Comparison of ENCODE assay signal across 23 mouse cellular contexts in the genomic region with DNA sequence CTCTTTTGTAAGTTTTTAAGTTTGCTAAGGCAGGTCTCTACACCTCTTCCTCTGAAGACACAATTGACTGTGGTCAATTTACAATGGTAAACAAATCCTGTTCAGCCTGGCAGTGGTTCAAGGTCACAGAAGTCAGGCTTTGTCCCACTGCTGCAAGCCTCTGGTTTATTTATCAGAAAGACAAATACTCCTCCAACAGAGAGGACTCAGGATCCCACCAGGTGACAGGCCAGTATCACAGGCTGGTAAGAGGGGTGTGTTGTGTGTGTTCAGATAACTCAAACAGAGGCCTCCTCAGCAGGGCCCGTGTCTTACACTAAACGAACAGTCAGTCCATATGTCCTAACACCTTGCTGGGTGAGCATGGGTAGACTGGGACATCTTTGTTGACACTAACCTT. TPM values are rescaled to one million over a fixed set of nuclear protein-coding genes. Genes with fewer than 3 reads are reported as not detected.
DNase-seq lines count a peak whose midpoint lies in the region; ATAC-seq and TF ChIP-seq lines count a peak whose summit lies in the region.
"Had no signal": no experiment of that assay in that cellular context is flagged by ENCODE, and none has a peak within 500 bp of the region (broad histone marks: within the 10 kb centered on the region; RNA-seq: fewer than 3 reads in every experiment).

No protein-coding gene starts in this region.

- 66% methylated on average over 2 of the region's 2 CpGs for WGBS in heart, embryonic 13.5 days
- 68% methylated on average over 2 of the region's 2 CpGs for WGBS in liver, embryonic 16.5 days (ENCODE audit: insufficient replicate concordance)

- no peak overlapping the region for H3K4me2 ChIP-seq in heart, embryonic 13.5 days
- H3K4me2 ChIP-seq in liver, embryonic 16.5 days (ENCODE audit: low read depth, low read length) = no peak overlapping the region
- H3K4me2 ChIP-seq: embryonic facial prominence, embryonic 12.5 days; hindbrain, embryonic 14.5 days; midbrain, embryonic 11.5 days; neural tube, embryonic 15.5 days had no signal

- peak overlapping the region; percentile 28; the same call in 1 of the 2 replicates for H3K27ac ChIP-seq in heart, embryonic 13.5 days (replicated peaks)
- H3K27ac ChIP-seq in liver, embryonic 16.5 days (ENCODE audit: low read length) = peak overlapping the region; percentile 64
- H3K27ac ChIP-seq: embryonic facial prominence, embryonic 12.5 days; hindbrain, embryonic 14.5 days; limb, embryonic 10.5 days; neural tube, embryonic 15.5 days had no signal

- DNase-seq in heart, postnatal 4 days = no peak
- peak; percentile 91 for DNase-seq in ES-CJ7 (ENCODE audit: low read depth, low spot score)
- DNase-seq in spleen, postnatal 36 days (ENCODE audit: low spot score in 2 of 2) = no peak
- no peak for DNase-seq in urinary bladder, postnatal 4 days (ENCODE audit: low spot score in 2 of 2)
- DNase-seq: B cell, adult 2 months; cerebellum, adult 2 months; cerebellum, postnatal 25 days; forebrain, postnatal 0 days; heart, postnatal 36 days; kidney, adult 8-10 months; kidney, postnatal 14 days; lung, postnatal 14 days; right cerebral cortex, adult 18-20 months had no signal

- H3K9ac ChIP-seq in heart, embryonic 13.5 days = no peak overlapping the region
- H3K9ac ChIP-seq in liver, embryonic 16.5 days (ENCODE audit: low read depth, low read length) = no peak overlapping the region
- H3K9ac ChIP-seq: embryonic facial prominence, embryonic 12.5 days; forebrain, postnatal 0 days; hindbrain, embryonic 14.5 days; neural tube, embryonic 15.5 days had no signal

- H3K36me3 ChIP-seq in heart, embryonic 13.5 days = peaks cover 100% of the 10 kb centered on the region
- peaks cover 100% of the 10 kb centered on the region for H3K36me3 ChIP-seq in E14TG2a.4 (ENCODE audit: insufficient read depth, low read length)
- H3K36me3 ChIP-seq in liver, embryonic 16.5 days (ENCODE audit: control insufficient read depth, insufficient read depth) = peaks cover 100% of the 10 kb centered on the region

- H3K27me3 ChIP-seq in heart, embryonic 13.5 days (replicated peaks) = no peaks in the 10 kb centered on the region
- no peaks in the 10 kb centered on the region for H3K27me3 ChIP-seq in E14TG2a.4 (ENCODE audit: insufficient read depth, low read length)
- H3K27me3 ChIP-seq in liver, embryonic 16.5 days (ENCODE audit: control insufficient read depth, insufficient read depth, low read depth, low read length) = no peaks in the 10 kb centered on the region
- H3K27me3 ChIP-seq: CH12.LX; embryonic facial prominence, embryonic 12.5 days; neural tube, embryonic 15.5 days had no signal

- no peaks in the 10 kb centered on the region for H3K9me3 ChIP-seq in heart, embryonic 13.5 days
- no peaks in the 10 kb centered on the region for H3K9me3 ChIP-seq in E14TG2a.4 (ENCODE audit: low read length)
- H3K9me3 ChIP-seq in liver, embryonic 16.5 days (replicated peaks; ENCODE audit: control insufficient read depth, low read length) = no peaks in the 10 kb centered on the region
- H3K9me3 ChIP-seq: embryonic facial prominence, embryonic 12.5 days; limb, embryonic 10.5 days; neural tube, embryonic 15.5 days had no signal

- no peak overlapping the region for H3K4me3 ChIP-seq in heart, embryonic 13.5 days
- peak overlapping the region; percentile 56; the same call in 1 of the 2 replicates for H3K4me3 ChIP-seq in E14TG2a.4 (replicated peaks; ENCODE audit: low read length)
- no peak overlapping the region for H3K4me3 ChIP-seq in liver, embryonic 16.5 days (ENCODE audit: low read depth, low read length)
- H3K4me3 ChIP-seq: embryonic facial prominence, embryonic 12.5 days; limb, embryonic 10.5 days; neural tube, embryonic 15.5 days had no signal

- no peak for ATAC-seq in heart, embryonic 13.5 days (ENCODE audit: extremely low read depth, insufficient number of reproducible peaks, low FRiP score, low TSS enrichment)
- ATAC-seq in liver, embryonic 16.5 days (ENCODE audit: low read depth) = peak; percentile 78
- ATAC-seq: forebrain, postnatal 0 days; inflammation-experienced regulatory T-cells, adult 6 months had no signal

- no peak for TF ChIP-seq CTCF in E14TG2a.4 (conservative IDR thresholded peaks at IDR 0.05; ENCODE audit: low read length)

- H3K4me1 ChIP-seq in heart, embryonic 13.5 days = peaks cover 17% of the 10 kb centered on the region
- H3K4me1 ChIP-seq in E14TG2a.4 (replicated peaks; ENCODE audit: low read depth, low read length) = peaks cover 98% of the 10 kb centered on the region
- H3K4me1 ChIP-seq in liver, embryonic 16.5 days (ENCODE audit: control insufficient read depth, low read depth, low read length) = peaks cover 14% of the 10 kb centered on the region

RNA-seq across cellular contexts. Expression of gene Gapdh, which starts 6.2 kb away (rescaled TPM):
- 4,266 and 4,534 TPM in 2 replicates for polyA plus RNA-seq in heart, embryonic 13.5 days (2015; fragmentation: Nextera tagmentation; extraction: Ambion mirVana)
- 1,000 to 10,000 TPM; 3,371 to 3,611 TPM for total RNA-seq in heart, postnatal 4 days (2021)
- 1,120 and 1,202 TPM in 2 replicates for polyA plus RNA-seq in liver, embryonic 16.5 days (2015; fragmentation: Nextera tagmentation; extraction: Ambion mirVana)

RNA-seq across cellular contexts. Expression of gene Ncapd2, which starts 19.0 kb away (rescaled TPM):
- polyA plus RNA-seq in heart, embryonic 13.5 days (2015; fragmentation: Nextera tagmentation; extraction: Ambion mirVana) = 80.3 and 81.8 TPM in 2 replicates
- 100 to 1,000 TPM; 101 to 111 TPM for total RNA-seq in heart, postnatal 4 days (2021)
- 96.1 and 98.1 TPM in 2 replicates for polyA plus RNA-seq in liver, embryonic 16.5 days (2015; fragmentation: Nextera tagmentation; extraction: Ambion mirVana)

RNA-seq across cellular contexts. Expression of gene Mrpl51, which starts 19.1 kb away (rescaled TPM):
- polyA plus RNA-seq in heart, embryonic 13.5 days (2015; fragmentation: Nextera tagmentation; extraction: Ambion mirVana) = 219 and 251 TPM in 2 replicates
- total RNA-seq in heart, postnatal 4 days (2021) = 100 to 1,000 TPM; 248 to 271 TPM
- 145 and 162 TPM in 2 replicates for polyA plus RNA-seq in liver, embryonic 16.5 days (2015; fragmentation: Nextera tagmentation; extraction: Ambion mirVana)

RNA-seq across cellular contexts. Expression of gene Iffo1, which starts 27.4 kb away (rescaled TPM):
- polyA plus RNA-seq in heart, embryonic 13.5 days (2015; fragmentation: Nextera tagmentation; extraction: Ambion mirVana) = 9.4 and 9.5 TPM in 2 replicates
- 10 to 100 TPM; 18.0 to 18.6 TPM for total RNA-seq in heart, postnatal 4 days (2021)
- 3.0 and 4.2 TPM in 2 replicates for polyA plus RNA-seq in liver, embryonic 16.5 days (2015; fragmentation: Nextera tagmentation; extraction: Ambion mirVana)

RNA-seq across cellular contexts. Expression of gene Nop2, which starts 40.8 kb away (rescaled TPM):
- polyA plus RNA-seq in heart, embryonic 13.5 days (2015; fragmentation: Nextera tagmentation; extraction: Ambion mirVana) = 42.7 and 48.1 TPM in 2 replicates
- total RNA-seq in heart, postnatal 4 days (2021) = 10 to 100 TPM; 24.4 to 25.3 TPM
- polyA plus RNA-seq in liver, embryonic 16.5 days (2015; fragmentation: Nextera tagmentation; extraction: Ambion mirVana) = 25.2 and 25.3 TPM in 2 replicates
